Mouse (Mus musculus) fat pad, adult 2 months (tissue): Measurements from ENCODE around the gene Prr12.
"Not testable (repeated sequence)": the region's sequence is repeated elsewhere in the genome, so short reads cannot be mapped to it uniquely, and the experiment has no call there.

Experiments
- DNase-seq: peaks from one replicate; pipeline ENCODE4 v3.0.0-alpha.2; 2011; ENCODE audit warnings: low read depth, low spot score; ENCODE audit errors: extremely low read depth

Prr12 gene

DNA sequence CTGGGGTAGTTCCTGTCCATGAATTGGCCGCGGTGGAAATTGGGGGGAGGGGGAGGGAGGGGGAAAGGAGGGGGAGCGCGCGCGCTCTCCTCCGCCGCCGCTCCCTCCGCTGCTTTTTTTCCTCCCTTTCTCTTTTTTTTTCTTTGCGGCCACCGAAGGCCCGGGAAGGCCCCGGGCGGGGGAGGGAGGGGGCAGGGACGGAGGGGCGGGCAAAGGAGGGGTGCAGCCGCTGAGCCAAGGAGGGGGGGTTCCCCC, at the start of gene Prr12:
Gene Prr12, minus strand, starts transcription at position 20 of the 255 bp plus-strand sequence.
- DNase-seq, result no peak

DNA sequence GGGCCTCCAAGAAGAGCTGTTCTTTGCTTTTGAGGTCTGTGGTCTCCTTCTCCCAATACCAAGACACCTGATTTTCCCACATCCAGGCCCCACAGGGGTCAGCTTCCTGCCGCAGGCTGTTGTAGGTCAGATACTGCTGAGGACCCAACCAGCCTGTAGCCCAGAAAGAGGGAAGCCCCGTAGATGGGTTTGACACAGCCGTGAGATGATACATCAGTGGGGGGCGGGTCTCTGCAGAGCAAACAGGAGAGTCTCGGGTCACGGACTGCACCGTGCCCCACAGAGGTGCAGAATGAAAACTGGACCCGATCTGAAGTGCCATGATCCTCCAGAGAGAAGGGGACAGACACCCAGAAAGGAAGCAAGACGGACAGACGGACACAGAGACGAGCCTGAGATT, 49.8 kb upstream of the Prr12 start:
- no peak for DNase-seq

DNA sequence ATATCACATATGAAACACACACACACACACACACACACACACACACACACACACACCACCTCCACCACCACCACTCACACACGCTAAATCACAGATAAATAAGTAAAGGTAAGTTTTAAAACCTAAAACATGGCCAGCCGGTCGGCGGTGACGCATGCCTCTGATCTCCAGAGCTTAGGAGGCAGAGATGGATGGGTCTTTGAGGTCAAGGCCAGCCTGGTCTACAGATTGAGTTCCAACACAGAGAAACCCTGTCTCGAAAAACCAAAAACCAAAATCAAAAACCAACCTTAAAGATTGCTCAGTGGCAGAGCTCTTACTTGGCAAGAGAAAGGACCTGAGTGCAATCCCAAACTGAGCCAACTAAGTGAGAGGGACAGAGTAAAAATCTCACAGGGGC, 47.4 kb upstream of the Prr12 start:
- no peak for DNase-seq

DNA sequence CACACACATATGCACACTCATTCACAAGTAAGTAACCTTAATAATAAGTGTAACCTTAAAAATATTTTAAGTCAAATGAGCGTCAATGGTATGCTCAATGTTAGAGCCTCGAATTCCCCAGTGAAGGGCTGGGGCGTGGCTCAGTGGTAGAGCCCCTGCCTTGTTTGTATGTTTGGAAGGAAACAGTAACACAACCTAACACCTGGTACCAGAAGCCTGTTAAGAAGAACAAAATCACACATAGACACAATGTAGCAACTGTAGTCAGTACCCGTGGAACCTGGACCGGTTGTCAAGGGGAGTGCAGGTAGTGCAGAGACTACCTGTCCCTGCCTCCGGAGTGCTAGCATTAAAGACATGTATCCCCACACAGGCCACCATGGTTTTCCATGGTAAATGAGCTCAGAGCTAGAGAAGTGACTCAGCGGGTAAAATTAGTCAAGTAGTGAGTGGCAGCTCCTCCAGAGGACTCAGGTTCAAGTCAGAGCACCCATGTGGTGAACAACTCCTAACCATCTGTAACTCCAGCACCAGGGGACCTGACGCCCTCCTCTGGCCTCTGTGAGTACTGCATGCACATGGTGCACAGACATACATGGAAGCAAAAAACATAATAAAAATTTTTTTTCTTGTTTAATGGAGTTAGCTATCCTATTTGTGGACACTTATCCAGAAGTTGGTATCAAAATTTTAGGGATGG, 46.0 kb upstream of the Prr12 start:
- DNase-seq, result no peak

DNA sequence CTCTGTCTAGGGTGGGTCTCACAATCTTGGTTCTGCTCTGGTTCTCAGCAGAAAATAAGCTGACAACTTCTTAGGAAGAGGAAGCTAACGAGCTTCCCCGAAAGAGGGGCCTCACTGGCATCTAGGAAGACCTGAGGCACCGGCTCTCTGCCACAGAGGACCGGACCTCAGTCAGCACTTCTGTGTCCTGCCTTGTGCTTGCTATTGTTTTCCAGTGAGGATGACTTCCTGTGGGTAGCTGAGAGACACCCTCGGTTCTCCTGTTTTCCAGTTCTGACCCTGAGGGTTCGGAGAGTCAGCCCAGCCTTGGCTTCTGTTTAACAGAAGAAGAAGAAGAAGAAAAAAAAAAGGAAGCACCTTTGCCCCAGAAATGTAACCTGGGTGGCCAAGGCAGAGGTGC, 44.8 kb upstream of the Prr12 start:
- DNase-seq, result no peak

GRCm38 (mm10) chr7:45095965-45096364, 43.3 kb upstream of the Prr12 start:
- not testable (repeated sequence) for DNase-seq

GRCm38 (mm10) chr7:45095367-45095766, 42.7 kb upstream of the Prr12 start:
- no peak for DNase-seq

- DNase-seq, result no peak
Observed at GRCm38 (mm10) chr7:45094121-45094520, 41.4 kb upstream of the Prr12 start.

DNA sequence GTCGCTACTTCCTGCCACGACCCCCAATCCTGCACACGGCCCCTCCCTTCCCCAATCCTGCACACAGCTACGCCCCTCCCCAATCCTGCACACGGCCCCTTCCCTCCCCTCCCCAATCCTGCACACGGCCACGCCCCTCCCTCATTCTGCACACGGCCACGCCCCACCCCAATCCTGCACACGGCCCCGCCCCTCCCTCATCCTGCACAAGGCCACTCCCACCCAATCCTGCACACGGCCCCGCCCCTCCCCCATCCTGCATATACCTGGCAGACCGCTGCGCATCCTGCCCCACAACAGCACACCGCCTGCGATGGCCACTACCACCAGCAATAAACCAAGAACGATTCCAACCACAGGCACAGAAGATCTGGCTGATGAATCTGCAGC, 40.8 kb upstream of the Prr12 start:
- DNase-seq, result no peak

GRCm38 (mm10) chr7:45092828-45093515, 40.3 kb upstream of the Prr12 start:
- DNase-seq, result no peak

DNA sequence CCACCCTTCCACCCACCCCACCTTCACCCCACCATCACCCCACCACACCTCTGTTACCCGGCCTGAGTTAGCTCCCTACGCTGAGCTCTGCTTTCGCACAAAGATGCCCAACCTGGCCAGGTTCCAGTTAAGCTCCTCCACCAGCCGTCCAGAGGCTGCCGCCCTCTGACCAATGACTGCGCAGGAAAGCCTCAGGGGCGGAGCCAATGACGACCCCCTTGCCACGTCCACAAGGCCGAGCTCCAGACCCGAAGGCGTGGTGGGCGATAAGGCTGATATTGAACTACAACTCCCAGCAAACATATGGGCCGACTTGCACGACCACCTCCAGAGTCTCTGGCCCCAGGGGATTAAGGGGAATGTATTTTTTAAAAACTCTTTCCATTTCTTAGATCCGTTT, 39.4 kb upstream of the Prr12 start, which contains the start of gene Rcn3:
Gene Rcn3, minus strand, starts transcription at position 174 of the 400 bp plus-strand sequence.
- DNase-seq, result no peak

GRCm38 (mm10) chr7:45091001-45091990, 38.6 kb upstream of the Prr12 start:
- no peak for DNase-seq

- DNase-seq, result no peak
Observed at GRCm38 (mm10) chr7:45090251-45090977, 37.7 kb upstream of the Prr12 start.

GRCm38 (mm10) chr7:45088597-45088996, 35.9 kb upstream of the Prr12 start:
- DNase-seq, result no peak

- DNase-seq, result no peak
Observed at GRCm38 (mm10) chr7:45086084-45086483, 33.4 kb upstream of the Prr12 start.

GRCm38 (mm10) chr7:45083300-45083890, 30.7 kb upstream of the Prr12 start:
- no peak for DNase-seq

GRCm38 (mm10) chr7:45082401-45083299, 30.0 kb upstream of the Prr12 start:
- DNase-seq, result no peak

DNA sequence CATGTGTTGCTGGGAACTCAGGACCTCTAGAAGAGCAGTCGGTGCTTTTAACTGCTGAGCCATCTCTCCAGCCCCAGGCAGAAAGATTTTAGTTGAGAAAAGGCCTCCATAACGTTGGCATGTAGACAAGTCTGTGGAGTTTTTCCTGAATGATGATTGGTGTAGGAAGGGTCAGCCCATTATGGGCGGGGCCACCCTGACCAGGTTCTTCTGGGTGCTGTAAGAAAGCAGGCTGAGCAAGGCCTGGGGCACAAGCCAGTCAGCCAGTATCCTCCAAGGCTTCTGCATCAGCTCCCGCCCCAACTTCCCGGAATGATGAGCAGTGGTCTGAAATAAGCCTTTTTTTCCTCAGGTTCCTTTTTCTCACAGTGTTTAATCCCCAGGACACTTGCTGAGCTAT, 28.3 kb upstream of the Prr12 start:
- no peak for DNase-seq

DNA sequence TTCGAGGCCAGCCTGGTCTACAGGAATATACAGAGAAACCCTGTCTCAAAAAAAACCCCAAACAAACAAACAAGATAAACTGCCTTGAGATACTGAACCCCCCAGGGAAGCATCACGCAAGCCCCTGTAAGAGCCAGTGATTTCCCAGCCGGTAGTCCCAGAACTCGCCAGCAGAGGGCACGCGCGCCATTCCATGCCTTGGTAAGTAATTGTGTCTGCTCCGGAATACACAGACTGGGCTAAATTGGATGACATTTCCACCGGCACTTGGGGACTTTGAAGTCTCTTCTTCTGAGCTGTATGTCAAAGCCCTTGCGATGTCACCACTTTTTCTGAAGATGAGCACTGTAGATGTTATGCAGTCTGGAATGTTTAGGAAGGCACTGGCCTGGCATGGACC, 27.2 kb upstream of the Prr12 start:
- DNase-seq, result no peak

GRCm38 (mm10) chr7:45078513-45078912, 25.8 kb upstream of the Prr12 start:
- DNase-seq, result no peak
